Mouse (Mus musculus): ENCODE results near the gene Barhl2. TPM values are rescaled to one million over a fixed set of nuclear protein-coding genes. Genes with fewer than 3 reads are reported as not detected.

Barhl2 gene
- total RNA-seq (2012; rRNA removed): not detected in 2 replicates
- total RNA-seq (2014; rRNA removed): not detected in 2 replicates
- polyA plus RNA-seq (2012; ENCODE audit: insufficient read length, low read depth): not detected in 2 replicates

- DNase-seq (ENCODE audit: extremely low read depth): no peak
- Histone ChIP-seq H3K4me3 (replicated peaks in 1 of 3; ENCODE audit: low read depth in 2 of 3, low read length in 2 of 3, poor library complexity in 1 of 3) (no peak within 1 kb of the TSS), H3K4me1 (ENCODE audit: control insufficient read depth in 1 of 2, insufficient read depth in 2 of 2) (no peaks in the 10 kb centered on the region), H3K27ac (ENCODE audit: insufficient read depth, low read depth) (no peak within 1 kb of the TSS), H3K27me3 (replicated peaks) (no peaks in the 10 kb centered on the region), H3K4me2 (ENCODE audit: insufficient read depth, low read depth, poor library complexity, severe bottlenecking) (no peak within 1 kb of the TSS), H3K79me2 (replicated peaks; ENCODE audit: control insufficient read depth, extremely low read depth, insufficient read depth, poor library complexity, severe bottlenecking) (no peaks in the 10 kb centered on the region), H3K9ac (ENCODE audit: insufficient read depth, low read depth) (no peak within 1 kb of the TSS), H3K9me3 (replicated peaks; ENCODE audit: low read length) (peaks cover 28% of the 10 kb centered on the region), H3K36me3 (replicated peaks in 1 of 2; ENCODE audit: control insufficient read depth in 1 of 2, insufficient read depth in 1 of 2, low read length in 1 of 2) (no peaks in the 10 kb centered on the region)
- in situ Hi-C loops (cut with MboI; ENCODE audit: low pct_ligation_motif_present, low pct_unique_long_range_greater_than_20kb, low sequenced_read_pairs): loop anchor here (25.0 kb wide), 1 partner anchor 329 kb away; no protein-coding TSS in a partner anchor
- dilution Hi-C loops (cut with MboI; ENCODE audit: extremely low pct_ligation_motif_present, extremely low pct_unique_long_range_greater_than_20kb, low sequenced_read_pairs): no loop called here
- TF ChIP-seq ETS1 (conservative IDR thresholded peaks at IDR 0.05; ENCODE audit: low read depth, low read length): no peak
- TF ChIP-seq ZC3H11A (IDR thresholded peaks at IDR 0.05; ENCODE audit: low read depth, low read length): no peak
- TF ChIP-seq TCF12 (IDR thresholded peaks at IDR 0.05; ENCODE audit: low read depth, low read length): no peak
- TF ChIP-seq ZNF384 (IDR thresholded peaks at IDR 0.05; ENCODE audit: low read depth, low read length): no peak
- no peak for TF ChIP-seq IRF4 (IDR thresholded peaks at IDR 0.05; ENCODE audit: low read depth, low read length)
- TF ChIP-seq UBTF (IDR thresholded peaks at IDR 0.05; ENCODE audit: low read depth, low read length): no peak
- no peak for TF ChIP-seq PAX5 (IDR thresholded peaks at IDR 0.05; ENCODE audit: low read length)
- TF ChIP-seq MAFK (IDR thresholded peaks at IDR 0.05; ENCODE audit: insufficient replicate concordance, low read length): no peak
- TF ChIP-seq CHD2 (IDR thresholded peaks at IDR 0.05; ENCODE audit: low read length): no peak
- no peak for TF ChIP-seq CHD1 (IDR thresholded peaks at IDR 0.05; ENCODE audit: low read depth, low read length)
- TF ChIP-seq MYC (IDR thresholded peaks at IDR 0.05; ENCODE audit: low read depth, low read length): no peak
- TF ChIP-seq HCFC1 (IDR thresholded peaks at IDR 0.05; ENCODE audit: low read depth, low read length): no peak
- no peak for TF ChIP-seq JUN (IDR thresholded peaks at IDR 0.05; ENCODE audit: insufficient read depth, low read depth, low read length)
- no peak for TF ChIP-seq POLR2AphosphoS2 (IDR thresholded peaks at IDR 0.05; ENCODE audit: low read depth, low read length)
- no peak for TF ChIP-seq TBP (conservative IDR thresholded peaks at IDR 0.05; ENCODE audit: low read depth, low read length)
- TF ChIP-seq MEF2A (IDR thresholded peaks at IDR 0.05; ENCODE audit: borderline replicate concordance, low read depth, low read length): no peak
- TF ChIP-seq ZMIZ1 (IDR thresholded peaks at IDR 0.05; ENCODE audit: low read depth, low read length): no peak
- TF ChIP-seq SMC3 (IDR thresholded peaks at IDR 0.05; ENCODE audit: low read depth, low read length): no peak
- no peak for TF ChIP-seq POLR2A (IDR thresholded peaks at IDR 0.05; ENCODE audit: low read depth, low read length)
- TF ChIP-seq RCOR1 (conservative IDR thresholded peaks at IDR 0.05; ENCODE audit: low read depth, low read length): no peak
Measured at GRCm38 (mm10) chr5:106457986-106458476, at the start of gene Barhl2. Barhl2 (minus strand) TSS chr5:106458166.

GRCm38 (mm10) chr5:106506061-106506460 is 48.1 kb upstream of the Barhl2 start:
- no peak for TF ChIP-seq USF1 (IDR thresholded peaks at IDR 0.05; ENCODE audit: low read depth, low read length)
- no peak for TF ChIP-seq RCOR1 (conservative IDR thresholded peaks at IDR 0.05; ENCODE audit: low read depth, low read length)
- TF ChIP-seq HCFC1 (IDR thresholded peaks at IDR 0.05; ENCODE audit: low read depth, low read length): no peak
- TF ChIP-seq NELFE (IDR thresholded peaks at IDR 0.05; ENCODE audit: low read depth, low read length): no peak
- no peaks in the 10 kb centered on the region for H3K36me3 ChIP-seq (replicated peaks in 1 of 2; ENCODE audit: control insufficient read depth in 1 of 2, insufficient read depth in 1 of 2, low read length in 1 of 2)
- no peak for DNase-seq (ENCODE audit: extremely low read depth)
- H3K27me3 ChIP-seq (replicated peaks): no peaks in the 10 kb centered on the region
- H3K79me2 ChIP-seq (replicated peaks; ENCODE audit: control insufficient read depth, extremely low read depth, insufficient read depth, poor library complexity, severe bottlenecking): no peaks in the 10 kb centered on the region
- dilution Hi-C loops (cut with MboI; ENCODE audit: extremely low pct_ligation_motif_present, extremely low pct_unique_long_range_greater_than_20kb, low sequenced_read_pairs): no loop called here
- H3K27ac ChIP-seq (ENCODE audit: insufficient read depth, low read depth): no peak overlapping the region
- H3K4me3 ChIP-seq (replicated peaks in 1 of 3; ENCODE audit: low read depth in 2 of 3, low read length in 2 of 3, poor library complexity in 1 of 3): no peak overlapping the region
- H3K4me1 ChIP-seq (ENCODE audit: control insufficient read depth in 1 of 2, insufficient read depth in 2 of 2): no peaks in the 10 kb centered on the region
- H3K9me3 ChIP-seq (replicated peaks; ENCODE audit: low read length): no peaks in the 10 kb centered on the region
- in situ Hi-C loops (cut with MboI; ENCODE audit: low pct_ligation_motif_present, low pct_unique_long_range_greater_than_20kb, low sequenced_read_pairs): no loop called here
- H3K9ac ChIP-seq (ENCODE audit: insufficient read depth, low read depth): no peak overlapping the region
- H3K4me2 ChIP-seq (ENCODE audit: insufficient read depth, low read depth, poor library complexity, severe bottlenecking): no peak overlapping the region
